Comparison of ENCODE assay signal across 8 mouse cellular contexts in the genomic region with DNA sequence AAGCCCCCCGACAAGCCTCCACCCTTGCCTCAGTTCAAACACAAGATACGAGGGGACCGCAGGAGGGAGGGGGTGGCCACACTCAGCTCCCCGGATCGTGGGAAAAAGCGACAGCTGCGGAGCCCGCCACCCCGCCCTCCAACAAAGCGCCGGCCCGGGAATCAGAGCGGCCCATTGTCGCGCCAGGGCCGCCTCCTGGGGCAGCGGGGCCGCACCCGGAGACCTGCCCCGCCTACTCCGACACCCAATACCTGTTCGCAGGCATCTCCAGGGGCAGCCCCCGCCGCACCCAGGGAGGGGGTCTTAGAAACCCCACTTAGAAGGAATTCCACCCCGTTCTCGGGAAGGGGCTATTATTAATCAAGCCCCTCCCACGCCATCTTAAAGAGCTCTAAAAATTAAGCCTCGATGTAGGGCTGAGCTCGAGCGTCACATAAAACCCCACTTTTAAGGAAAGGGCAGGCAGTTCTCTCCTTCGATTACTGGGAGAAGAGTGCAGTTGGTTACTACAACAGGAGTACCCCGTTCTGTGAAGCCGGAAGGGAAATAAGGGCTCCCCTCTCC. TPM values are rescaled to one million over a fixed set of nuclear protein-coding genes. Genes with fewer than 3 reads are reported as not detected.
A peak's percentile ranks its signal among the peaks of the same experiment; 100 is the strongest.
DNase-seq lines count a peak whose midpoint lies in the region; ATAC-seq and TF ChIP-seq lines count a peak whose summit lies in the region.

No protein-coding gene starts in this region.

- WGBS in forebrain, embryonic 16.5 days: under 1% methylated on average over 30 of the region's 33 CpGs
- under 1% methylated on average over 33 of the region's 33 CpGs for WGBS in intestine, embryonic 14.5 days
- 1% methylated on average over 33 of the region's 33 CpGs for WGBS in liver, embryonic 14.5 days (ENCODE audit: insufficient replicate concordance)
- WGBS in neural tube, embryonic 11.5 days: 0% methylated on average over 33 of the region's 33 CpGs

- H3K27ac ChIP-seq in forebrain, embryonic 16.5 days (ENCODE audit: low read length): peak overlapping the region; percentile 96
- H3K27ac ChIP-seq in intestine, embryonic 14.5 days (ENCODE audit: low read depth): peak overlapping the region; percentile 77
- no peak overlapping the region for H3K27ac ChIP-seq in liver, embryonic 14.5 days
- peak overlapping the region; percentile 94 for H3K27ac ChIP-seq in neural tube, embryonic 11.5 days (ENCODE audit: low read depth, low read length)

- peak overlapping the region; percentile 70 for H3K4me2 ChIP-seq in forebrain, embryonic 16.5 days (ENCODE audit: low read length)
- H3K4me2 ChIP-seq in intestine, embryonic 14.5 days (ENCODE audit: low read length): peak overlapping the region; percentile 77
- peak overlapping the region; percentile 64 for H3K4me2 ChIP-seq in liver, embryonic 14.5 days (ENCODE audit: low read depth)
- H3K4me2 ChIP-seq in neural tube, embryonic 11.5 days (ENCODE audit: low read depth): peak overlapping the region; percentile 45

- DNase-seq in cerebellum, postnatal 25 days: peak; percentile 23 to 29
- DNase-seq in cerebellum, adult 9-10 months: no peak
- DNase-seq in intestine, embryonic 14.5 days (ENCODE audit: low spot score): peak; percentile 82
- no peak for DNase-seq in liver, embryonic 14.5 days (ENCODE audit: low read depth in 3 of 3, low spot score in 3 of 3)
- peak; percentile 86 for DNase-seq in neural tube, embryonic 11.5 days (ENCODE audit: low spot score)
- no peak for DNase-seq in left cerebral cortex, adult 11 months (ENCODE audit: low spot score)

- H3K4me1 ChIP-seq in forebrain, embryonic 16.5 days (replicated peaks; ENCODE audit: control insufficient read depth, insufficient read depth, low read length): peaks cover 81% of the 10 kb centered on the region
- H3K4me1 ChIP-seq in intestine, embryonic 14.5 days (replicated peaks; ENCODE audit: control insufficient read depth, insufficient read depth, low read length): peaks cover 51% of the 10 kb centered on the region
- H3K4me1 ChIP-seq in liver, embryonic 14.5 days (replicated peaks; ENCODE audit: control insufficient read depth in 2 of 2, insufficient read depth in 2 of 2, low read length in 1 of 2): peaks cover 0 to 9% of the 10 kb centered on the region in 2 experiments; a peak in 2 of 4 replicates
- H3K4me1 ChIP-seq in neural tube, embryonic 11.5 days (ENCODE audit: control insufficient read depth, insufficient read depth, low read length): peaks cover 63% of the 10 kb centered on the region

- no peaks in the 10 kb centered on the region for H3K27me3 ChIP-seq in forebrain, embryonic 16.5 days (replicated peaks; ENCODE audit: control insufficient read depth, insufficient read depth, low read length)
- H3K27me3 ChIP-seq in intestine, embryonic 14.5 days (replicated peaks; ENCODE audit: control insufficient read depth, insufficient read depth, low read length): peaks cover 11% of the 10 kb centered on the region
- peaks cover 39% of the 10 kb centered on the region for H3K27me3 ChIP-seq in liver, embryonic 14.5 days (ENCODE audit: control insufficient read depth, insufficient read depth, low read length)
- no peaks in the 10 kb centered on the region for H3K27me3 ChIP-seq in neural tube, embryonic 11.5 days (ENCODE audit: control insufficient read depth, insufficient read depth, low read length)

- no peaks in the 10 kb centered on the region for H3K36me3 ChIP-seq in forebrain, embryonic 16.5 days (ENCODE audit: control insufficient read depth, insufficient read depth)
- 0 out of 2 replicates have a peak, but pooled peaks cover 11% of the 10 kb centered on the region for H3K36me3 ChIP-seq in intestine, embryonic 14.5 days (ENCODE audit: control insufficient read depth, insufficient read depth, low read length)
- H3K36me3 ChIP-seq in liver, embryonic 14.5 days (replicated peaks; ENCODE audit: control insufficient read depth, insufficient read depth, low read depth): no peaks in the 10 kb centered on the region
- H3K36me3 ChIP-seq in neural tube, embryonic 11.5 days (ENCODE audit: control insufficient read depth, insufficient read depth, low read length): no peaks in the 10 kb centered on the region

- TF ChIP-seq EP300 in liver, embryonic 14.5 days (IDR thresholded peaks at IDR 0.05; ENCODE audit: low read depth): no peak

- H3K4me3 ChIP-seq in forebrain, embryonic 16.5 days (replicated peaks; ENCODE audit: low read length): peak overlapping the region; percentile 55
- H3K4me3 ChIP-seq in intestine, embryonic 14.5 days (ENCODE audit: low read depth, low read length): peak overlapping the region; percentile 81
- peak overlapping the region; percentile 58 to 72 for H3K4me3 ChIP-seq in liver, embryonic 14.5 days (ENCODE audit: insufficient read depth in 1 of 2, low read depth in 2 of 2, low read length in 2 of 2)
- peak overlapping the region; percentile 89 for H3K4me3 ChIP-seq in neural tube, embryonic 11.5 days (ENCODE audit: low read depth, low read length)

- peak overlapping the region; percentile 76 for H3K9ac ChIP-seq in forebrain, embryonic 16.5 days (replicated peaks; ENCODE audit: low read depth, low read length)
- peak overlapping the region; percentile 75 for H3K9ac ChIP-seq in intestine, embryonic 14.5 days (ENCODE audit: low read length)
- no peak overlapping the region for H3K9ac ChIP-seq in liver, embryonic 14.5 days (replicated peaks)
- H3K9ac ChIP-seq in neural tube, embryonic 11.5 days (ENCODE audit: low read length): peak overlapping the region; percentile 95

- no peak for TF ChIP-seq CTCF in liver, embryonic 14.5 days (IDR thresholded peaks at IDR 0.05; ENCODE audit: low read depth)

- ATAC-seq in activated CD4-positive, CD25-positive, alpha-beta regulatory T cell, adult 4 months: peak; percentile 9
- ATAC-seq in forebrain, embryonic 16.5 days: peak; percentile 27
- peak; percentile 41 for ATAC-seq in intestine, embryonic 14.5 days (replicated peaks; ENCODE audit: low FRiP score, low TSS enrichment, low read depth)
- ATAC-seq in liver, embryonic 14.5 days (ENCODE audit: insufficient read depth): no peak
- ATAC-seq in neural tube, embryonic 11.5 days (ENCODE audit: insufficient read depth, low FRiP score, low TSS enrichment): peak; percentile 29

- no peaks in the 10 kb centered on the region for H3K9me3 ChIP-seq in forebrain, embryonic 16.5 days (ENCODE audit: control insufficient read depth, low read length)
- H3K9me3 ChIP-seq in intestine, embryonic 14.5 days (ENCODE audit: control insufficient read depth, low read length): no peaks in the 10 kb centered on the region
- no peaks in the 10 kb centered on the region for H3K9me3 ChIP-seq in liver, embryonic 14.5 days (ENCODE audit: control insufficient read depth, low read length)
- no peaks in the 10 kb centered on the region for H3K9me3 ChIP-seq in neural tube, embryonic 11.5 days (ENCODE audit: control insufficient read depth, low read length)

RNA-seq across cellular contexts. Expression of a gene that starts 14.1 kb away (rescaled TPM):
- 10 to 100 TPM; 22.2 to 28.7 TPM for polyA plus RNA-seq in activated CD4-positive, CD25-positive, alpha-beta regulatory T cell, adult 4 months (2017; shearing (Covaris generic))
- 20.2 and 23.6 TPM in 2 replicates for polyA plus RNA-seq in forebrain, embryonic 16.5 days (2015; fragmentation: Nextera tagmentation; extraction: Ambion mirVana)
- 21.6 and 24.3 TPM in 2 replicates for polyA plus RNA-seq in intestine, embryonic 14.5 days (2014; fragmentation: Nextera tagmentation; extraction: Ambion mirVana)
- polyA plus RNA-seq in liver, embryonic 14.5 days (2012; rRNA removed): 1.7 and 1.8 TPM in 2 replicates
- 2.1 and 2.3 TPM in 2 replicates for polyA plus RNA-seq in liver, embryonic 14.5 days (2014; fragmentation: Nextera tagmentation; extraction: Ambion mirVana)
- 56.9 and 60.4 TPM in 2 replicates for polyA plus RNA-seq in neural tube, embryonic 11.5 days (2014; fragmentation: Nextera tagmentation; extraction: Ambion mirVana)

RNA-seq across cellular contexts. Expression of a gene that starts 57.4 kb away (rescaled TPM):
- 10 to 100 TPM; 22.4 to 23.9 TPM for polyA plus RNA-seq in activated CD4-positive, CD25-positive, alpha-beta regulatory T cell, adult 4 months (2017; shearing (Covaris generic))
- 21.5 and 23.1 TPM in 2 replicates for polyA plus RNA-seq in forebrain, embryonic 16.5 days (2015; fragmentation: Nextera tagmentation; extraction: Ambion mirVana)
- 33.7 and 39.8 TPM in 2 replicates for polyA plus RNA-seq in intestine, embryonic 14.5 days (2014; fragmentation: Nextera tagmentation; extraction: Ambion mirVana)
- 9.4 and 10.5 TPM in 2 replicates for polyA plus RNA-seq in liver, embryonic 14.5 days (2012; rRNA removed)
- polyA plus RNA-seq in liver, embryonic 14.5 days (2014; fragmentation: Nextera tagmentation; extraction: Ambion mirVana): 9.3 and 10.7 TPM in 2 replicates
- polyA plus RNA-seq in neural tube, embryonic 11.5 days (2014; fragmentation: Nextera tagmentation; extraction: Ambion mirVana): 40.2 and 40.5 TPM in 2 replicates

Comparison
In these comparisons a context has a peak if more than half of its experiments do, and no peak if none do; other contexts are left out.
1. DNase-seq: peak in cerebellum, postnatal 25 days (2 of 2), intestine, embryonic 14.5 days (single experiment) and neural tube, embryonic 11.5 days (single experiment); none in cerebellum, adult 9-10 months (single experiment), liver, embryonic 14.5 days (0 of 3) and left cerebral cortex, adult 11 months (single experiment).
2. Peak in every context shown above with its lines, with median percentiles within 50 percentile points of each other: H3K4me2 ChIP-seq and H3K4me3 ChIP-seq.